In genomic region chr7:100815900-100816570, GRCm38 (mm10) we compare ENCODE assay signal across 12 mouse cellular contexts. TPM values are rescaled to one million over a fixed set of nuclear protein-coding genes. Genes with fewer than 3 reads are reported as not detected.
DNase-seq lines count a peak whose midpoint lies in the region; ATAC-seq lines count a peak whose summit lies in the region.
"Had no signal": no experiment of that assay in that cellular context is flagged by ENCODE, and none has a peak within 500 bp of the region (broad histone marks: within the 10 kb centered on the region; RNA-seq: fewer than 3 reads in every experiment).

No protein-coding gene starts in this region.

- H3K4me1 ChIP-seq in forebrain, embryonic 12.5 days, result peaks cover 8% of the 10 kb centered on the region
- H3K4me1 ChIP-seq in hindbrain, embryonic 16.5 days (ENCODE audit: control insufficient read depth, insufficient read depth, low read depth, low read length), result peaks cover 6% of the 10 kb centered on the region
- H3K4me1 ChIP-seq: limb, embryonic 10.5 days had no signal

- H3K4me3 ChIP-seq in forebrain, embryonic 12.5 days (replicated peaks), result no peak overlapping the region
- H3K4me3 ChIP-seq in hindbrain, embryonic 16.5 days (ENCODE audit: low read length), result no peak overlapping the region
- H3K4me3 ChIP-seq: embryonic facial prominence, embryonic 12.5 days; limb, embryonic 10.5 days had no signal

- no peak for DNase-seq in frontal cortex, postnatal 10 days (ENCODE audit: low spot score in 2 of 2)
- peak; percentile 28 for DNase-seq in ES-CJ7 (ENCODE audit: low read depth, low spot score)
- DNase-seq in spleen, postnatal 36 days (ENCODE audit: low spot score in 2 of 2), result no peak
- DNase-seq in spleen, postnatal 4 days (ENCODE audit: low spot score in 2 of 2), result no peak
- no peak for DNase-seq in spleen, adult 18-20 months
- DNase-seq: gastrocnemius, postnatal 25 days; kidney, postnatal 25 days had no signal

- no peaks in the 10 kb centered on the region; the same call in 1 of the 2 replicates for H3K36me3 ChIP-seq in forebrain, embryonic 12.5 days (replicated peaks)
- H3K36me3 ChIP-seq in hindbrain, embryonic 16.5 days (ENCODE audit: control insufficient read depth, insufficient read depth, low read length), result 0 out of 2 replicates have a peak, but pooled peaks cover 2% of the 10 kb centered on the region
- H3K36me3 ChIP-seq: embryonic facial prominence, embryonic 12.5 days had no signal

- no peaks in the 10 kb centered on the region for H3K9me3 ChIP-seq in forebrain, embryonic 12.5 days
- no peaks in the 10 kb centered on the region for H3K9me3 ChIP-seq in hindbrain, embryonic 16.5 days (ENCODE audit: control insufficient read depth, low read length)
- H3K9me3 ChIP-seq: embryonic facial prominence, embryonic 12.5 days; limb, embryonic 10.5 days had no signal

- no peaks in the 10 kb centered on the region for H3K27me3 ChIP-seq in forebrain, embryonic 12.5 days
- no peaks in the 10 kb centered on the region for H3K27me3 ChIP-seq in hindbrain, embryonic 16.5 days (replicated peaks; ENCODE audit: control insufficient read depth, insufficient read depth, low read length)
- H3K27me3 ChIP-seq: embryonic facial prominence, embryonic 12.5 days had no signal

- H3K27ac ChIP-seq in forebrain, embryonic 12.5 days, result no peak overlapping the region
- no peak overlapping the region for H3K27ac ChIP-seq in hindbrain, embryonic 16.5 days (ENCODE audit: low read depth, low read length)
- H3K27ac ChIP-seq: embryonic facial prominence, embryonic 12.5 days; limb, embryonic 10.5 days had no signal

- no peak overlapping the region for H3K4me2 ChIP-seq in forebrain, embryonic 12.5 days
- no peak overlapping the region for H3K4me2 ChIP-seq in hindbrain, embryonic 16.5 days (ENCODE audit: low read length)
- H3K4me2 ChIP-seq: embryonic facial prominence, embryonic 12.5 days had no signal

- no peak overlapping the region for H3K9ac ChIP-seq in forebrain, embryonic 12.5 days
- H3K9ac ChIP-seq in hindbrain, embryonic 16.5 days (ENCODE audit: low read depth, low read length), result no peak overlapping the region
- H3K9ac ChIP-seq: embryonic facial prominence, embryonic 12.5 days had no signal

- ATAC-seq in frontal cortex, adult (ENCODE audit: low TSS enrichment), result 0 out of 2 replicates have a peak, but pooled peaks have one; percentile 4
- peak; percentile 41; the same call in 1 of the 2 replicates for ATAC-seq in forebrain, embryonic 12.5 days (ENCODE audit: low FRiP score)
- ATAC-seq in hindbrain, embryonic 16.5 days, result peak; percentile 55

- 37% methylated on average over 8 of the region's 8 CpGs for WGBS in forebrain, embryonic 12.5 days
- WGBS in hindbrain, embryonic 16.5 days, result 33% methylated on average over 8 of the region's 8 CpGs

RNA-seq across cellular contexts. Expression of gene Relt, which starts 47.2 kb away (rescaled TPM):
- 2.2 and 2.6 TPM in 2 replicates for polyA plus RNA-seq in forebrain, embryonic 12.5 days (2016; fragmentation: Nextera tagmentation; extraction: Ambion mirVana)
- 5.1 and 5.3 TPM in 2 replicates for polyA plus RNA-seq in hindbrain, embryonic 16.5 days (2015; fragmentation: Nextera tagmentation; extraction: Ambion mirVana)

Comparison
In these comparisons a context has a peak if more than half of its experiments do, and no peak if none do; other contexts are left out.
1. ATAC-seq: peak in every context shown above with its lines; median percentile 55 in hindbrain, embryonic 16.5 days; 41 in forebrain, embryonic 12.5 days; 4 in frontal cortex, adult.